Mouse (Mus musculus) liver, embryonic 16.5 days (tissue): ENCODE results near the gene St7. TPM values are rescaled to one million over a fixed set of nuclear protein-coding genes. Genes with fewer than 3 reads are reported as not detected.
A peak's percentile ranks its signal among the peaks of the same experiment; 100 is the strongest.

Experiments
- ATAC-seq: fragments of 200-750 bp; cut with Nextera tagmentation; 2 replicates; pipeline ENCODE4 v1.8.0; 2017; ENCODE audit warnings: low read depth, mild to moderate bottlenecking, moderate number of reproducible peaks, moderate library complexity
- H3K27ac ChIP-seq: fragments of 300-500 bp; sonication (generic); 2 replicates; pipeline ENCODE4 v1.5.1; 2014; ENCODE audit warnings: mild to moderate bottlenecking, low read length
- H3K27me3 ChIP-seq: fragments of 300-500 bp; sonication (generic); 2 replicates; pipeline ENCODE4 v1.6.1; 2014; ENCODE audit warnings: low read depth, low read length, mixed read lengths; ENCODE audit not compliant: control insufficient read depth, insufficient read depth
- H3K36me3 ChIP-seq: fragments of 300-500 bp; sonication (generic); 2 replicates; pipeline ENCODE4 v1.6.1; 2014; ENCODE audit warnings: mild to moderate bottlenecking; ENCODE audit not compliant: control insufficient read depth, insufficient read depth
- H3K4me1 ChIP-seq: fragments of 300-500 bp; sonication (generic); 2 replicates; pipeline ENCODE4 v1.6.1; 2014; ENCODE audit warnings: low read depth, low read length, mixed read lengths; ENCODE audit not compliant: control insufficient read depth
- H3K4me2 ChIP-seq: fragments of 300-500 bp; sonication (generic); 2 replicates; pipeline ENCODE4 v1.6.1; 2014; ENCODE audit warnings: low read depth, low read length, mixed read lengths
- H3K4me3 ChIP-seq: fragments of 300-500 bp; sonication (generic); 2 replicates; pipeline ENCODE4 v1.5.1; 2014; ENCODE audit warnings: low read depth, mild to moderate bottlenecking, low read length
- H3K9ac ChIP-seq: fragments of 300-500 bp; sonication (generic); 2 replicates; pipeline ENCODE4 v1.6.1; 2014; ENCODE audit warnings: low read depth, low read length
- H3K9me3 ChIP-seq: fragments of 300-500 bp; sonication (generic); replicated peaks from 2 replicates; pipeline ENCODE4 v1.6.1; 2016; ENCODE audit warnings: low read length; ENCODE audit not compliant: control insufficient read depth
- WGBS: fragments of 180-500 bp; shearing (Covaris S2); extraction: QIAGEN DNeasy Blood & Tissue Kit; methylation state at CpG from one replicate; pipeline ENCODE4 v1.1.7; 2014; ENCODE audit not compliant: insufficient replicate concordance; 5-methylcytosine and 5-hydroxymethylcytosine counted together
- polyA plus RNA-seq: library from polyadenylated mRNA; unstranded; fragments of >200 nt; fragmentation: Nextera tagmentation; extraction: Ambion mirVana; gene quantifications from 2 replicates; pipeline ENCODE4 v1.2.1, GENCODE M21; 2015

Gene St7
- polyA plus RNA-seq, 1 experiment from 2014 or later = 9.3 TPM

DNA sequence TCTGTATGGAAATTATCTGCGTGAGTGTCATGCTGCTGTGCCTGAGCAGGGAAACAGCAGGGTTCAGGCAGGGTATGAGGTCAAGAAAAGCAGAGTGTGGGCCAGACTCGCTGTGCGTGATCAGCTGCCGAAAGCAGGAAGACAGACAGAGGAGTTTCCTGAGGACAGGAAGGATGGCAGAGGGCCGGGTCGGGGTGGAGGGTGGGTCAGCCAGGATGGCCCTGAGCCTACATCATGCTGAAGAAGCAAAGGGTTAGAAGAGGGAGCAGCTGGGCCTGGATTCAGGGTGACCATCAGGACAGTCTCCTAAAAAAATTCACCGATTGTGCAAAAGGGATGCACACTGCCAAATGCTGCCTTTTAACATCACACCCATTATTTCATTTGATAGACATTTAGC, 298.9 kb downstream of the St7 start:
- Histone ChIP-seq H3K9ac (no peak overlapping the region), H3K27ac (no peak overlapping the region), H3K4me1 (no peaks in the 10 kb centered on the region), H3K9me3 (no peaks in the 10 kb centered on the region), H3K4me3 (no peak overlapping the region), H3K4me2 (no peak overlapping the region), H3K36me3 (no peaks in the 10 kb centered on the region), H3K27me3 (no peaks in the 10 kb centered on the region)
- WGBS = 34% methylated on average over 7 of the region's 7 CpGs
- ATAC-seq = peak; percentile 39

Other genes starting within 250 kb of the St7 start
- gene Met, start 229.1 kb upstream of the St7 start, polyA plus RNA-seq = 6.1 and 6.9 TPM in 2 replicates
- gene Capza2, start 56.7 kb upstream of the St7 start, polyA plus RNA-seq = 80.9 and 88.3 TPM in 2 replicates